Mouse (Mus musculus) c-Kit-positive CD71-positive TER-119-positive erythroid progenitor cells, embryonic 14.5 days (primary cell): ENCODE results near the gene Tcf21.

Source experiments
- DNase-seq: peaks from one replicate; pipeline ENCODE4 v3.0.0-alpha.2; 2013; ENCODE audit warnings: low spot score

Gene Tcf21

DNA sequence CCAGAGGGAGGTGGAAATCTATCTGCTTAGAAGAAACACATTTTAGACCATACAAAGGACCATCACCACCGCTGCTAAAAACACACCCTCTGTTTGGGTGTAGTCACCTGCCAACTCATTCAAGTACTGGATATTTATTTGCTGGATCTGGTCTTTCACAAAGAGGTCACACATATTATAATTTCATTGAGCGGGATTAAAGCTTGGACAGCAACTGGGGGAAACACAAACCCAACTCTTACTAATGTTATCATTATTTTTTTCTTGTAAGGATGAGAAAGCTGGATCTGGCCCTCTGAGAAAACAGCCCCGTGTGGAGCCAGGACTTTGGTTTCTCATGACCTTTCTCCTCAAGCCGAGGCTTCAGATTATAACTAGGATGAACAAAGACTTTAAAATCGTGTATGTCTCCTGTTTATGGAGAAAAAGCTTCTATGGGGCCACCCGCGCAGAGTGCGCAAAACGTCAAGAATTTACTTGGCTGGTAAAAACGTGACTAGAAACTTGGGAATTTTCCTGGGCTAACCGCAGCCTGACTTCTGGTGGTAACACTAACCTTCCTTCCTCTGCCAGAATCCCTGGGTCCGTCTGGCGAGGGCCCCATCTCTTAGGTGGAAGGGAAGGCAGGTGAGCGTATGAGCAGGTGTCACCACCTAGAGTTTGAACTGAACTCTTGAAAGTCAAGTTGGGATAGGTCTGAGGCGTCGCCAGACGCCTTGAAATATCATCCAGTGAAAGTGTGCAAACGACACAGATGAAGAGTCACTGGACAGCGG, 4.3 kb downstream of the Tcf21 start:
- DNase-seq: no peak

DNA sequence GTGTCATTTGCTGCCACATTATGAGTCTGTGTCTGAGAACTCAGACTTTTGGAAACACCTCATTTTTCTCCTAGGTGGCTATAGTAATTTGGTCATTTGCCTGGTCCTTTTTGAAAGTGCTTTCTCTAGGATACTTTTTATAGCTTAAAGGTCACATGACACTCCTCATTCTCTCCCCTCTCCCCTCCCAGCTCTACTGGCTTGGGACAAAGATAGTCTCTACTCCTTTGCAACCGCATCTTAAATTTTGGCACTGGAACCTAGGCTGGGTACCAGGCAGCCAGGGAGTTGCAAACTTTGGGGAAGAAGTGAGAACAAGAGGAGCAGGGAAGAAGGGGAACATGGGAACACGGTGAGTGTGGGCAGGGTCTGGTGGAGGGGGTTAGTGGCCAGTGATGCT, 5.2 kb downstream of the Tcf21 start:
- DNase-seq: no peak

DNA sequence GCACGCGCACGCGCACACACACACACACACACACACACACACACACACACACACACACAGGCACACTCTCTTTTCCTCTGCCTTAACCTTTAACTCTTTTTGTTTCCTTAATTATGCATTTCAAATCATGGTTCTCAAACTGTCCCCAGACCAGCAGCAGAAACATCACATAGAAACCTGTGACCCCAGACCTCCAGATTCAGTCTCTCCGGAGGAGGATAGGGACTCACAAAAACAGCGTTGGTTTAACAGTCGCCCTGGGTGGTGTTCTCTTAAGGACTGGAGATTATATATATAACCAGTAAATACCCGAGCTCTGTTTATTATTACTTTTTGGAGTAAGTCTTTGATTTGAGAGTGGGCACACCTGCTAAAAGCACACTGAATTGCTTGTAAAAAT, 5.7 kb downstream of the Tcf21 start:
- no peak for DNase-seq

DNA sequence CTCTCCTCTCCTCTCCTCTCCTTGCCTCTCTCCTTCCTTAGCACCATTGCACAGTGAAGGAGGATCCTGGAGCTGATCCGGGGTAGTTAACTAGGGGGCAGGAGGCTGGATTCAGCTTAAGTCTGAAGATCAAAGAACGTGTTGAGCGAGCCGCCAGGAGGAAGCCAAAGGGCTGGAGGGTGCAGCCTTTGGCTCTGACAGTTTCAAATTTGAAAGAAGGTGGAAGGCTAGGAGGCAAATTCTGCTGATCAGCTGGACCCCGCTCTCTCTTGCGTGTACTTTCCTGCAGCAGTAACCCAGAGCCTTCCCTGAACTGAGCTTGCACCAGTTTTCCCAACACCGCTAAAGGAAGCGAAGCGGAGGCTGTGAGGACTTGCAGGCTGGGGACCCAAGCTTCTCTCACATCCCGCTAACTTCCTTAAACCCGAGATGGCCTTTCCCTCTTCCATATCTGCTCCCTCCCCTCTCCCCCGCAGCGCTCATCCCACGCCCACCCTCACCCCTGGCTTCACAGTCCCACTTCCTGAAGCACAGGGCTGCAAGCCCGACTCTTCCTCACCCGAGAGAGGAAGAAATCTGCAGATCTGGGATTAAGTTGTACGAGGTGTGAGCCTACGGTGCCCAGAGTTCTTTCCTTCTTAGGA, 6.5 kb downstream of the Tcf21 start:
- DNase-seq: no peak

DNA sequence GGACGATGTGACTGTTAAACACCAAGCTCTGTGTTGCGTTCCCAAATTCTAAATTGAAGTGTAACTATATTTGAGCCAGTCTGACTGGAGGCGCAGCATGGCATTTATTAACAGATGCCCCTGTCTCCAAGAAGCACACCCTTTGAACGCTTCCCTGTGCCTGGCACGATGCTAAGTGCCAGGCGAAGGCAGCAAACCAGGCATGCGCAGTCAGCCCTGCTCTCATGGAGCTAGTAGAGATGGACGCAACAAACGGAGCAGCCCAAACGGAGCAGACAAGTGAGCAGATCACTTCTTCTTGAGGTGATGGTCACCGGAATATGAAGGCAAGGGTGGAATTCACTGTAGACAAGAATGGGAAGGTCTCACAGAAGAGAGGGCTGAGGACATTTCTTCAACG, 8.1 kb downstream of the Tcf21 start:
- DNase-seq: no peak

DNA sequence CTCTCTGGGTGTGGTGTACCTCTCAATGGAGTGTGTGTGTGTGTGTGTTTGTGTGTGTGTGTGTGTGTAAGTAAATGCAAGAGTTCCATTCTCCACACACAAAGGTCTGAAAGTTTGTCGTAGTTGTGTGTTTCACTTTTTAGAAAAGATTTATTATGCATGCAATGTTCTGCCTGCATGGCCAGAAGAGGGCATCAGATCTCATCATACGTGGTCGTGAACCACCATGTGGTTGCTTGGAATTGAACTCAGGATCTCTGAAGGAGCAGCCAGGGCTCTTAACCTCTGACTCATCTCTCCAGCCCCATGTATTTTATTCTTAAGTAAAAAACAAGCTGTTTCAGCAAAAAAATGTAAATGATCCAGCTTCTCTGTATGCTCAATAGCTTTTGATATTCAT, 37.3 kb downstream of the Tcf21 start:
- DNase-seq: no peak

DNA sequence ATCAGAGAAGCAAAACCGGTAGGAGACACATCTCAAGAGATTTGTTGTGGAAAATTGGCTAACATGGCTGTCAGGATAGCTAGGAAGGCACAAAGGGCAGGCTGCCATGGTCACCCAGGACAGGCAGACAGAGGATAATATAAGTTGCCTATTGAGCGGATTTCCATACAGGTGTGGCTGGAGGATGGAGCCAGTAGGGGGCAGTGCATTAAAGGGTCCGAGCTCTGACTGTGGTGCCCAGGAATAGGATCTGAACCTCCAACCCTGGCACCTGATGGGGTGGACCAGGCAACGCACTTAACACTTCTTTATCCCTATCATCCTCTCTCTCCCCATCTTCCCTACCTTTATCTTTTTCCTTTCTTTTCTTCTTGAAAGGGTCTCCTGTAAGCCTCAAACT, 38.5 kb downstream of the Tcf21 start:
- DNase-seq: no peak

DNA sequence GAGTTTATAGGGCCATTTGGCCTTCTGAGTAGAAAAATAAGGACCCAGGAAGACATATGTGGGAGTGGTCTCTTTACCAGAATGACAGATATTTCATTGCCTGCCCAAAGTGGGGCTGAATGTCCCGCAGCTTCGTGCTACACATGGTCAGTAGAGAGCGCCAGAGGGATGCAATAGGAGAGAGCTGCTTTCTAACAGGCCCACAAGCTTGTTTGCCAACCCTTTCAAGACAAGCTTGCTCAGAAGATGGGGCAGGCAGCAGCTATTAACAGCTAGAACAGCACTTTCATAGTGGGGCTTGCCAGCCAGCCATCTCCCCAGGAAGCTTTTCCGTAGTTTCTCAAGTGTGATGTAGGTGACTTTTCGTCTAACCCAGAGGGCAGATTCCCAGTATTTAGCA, 42.0 kb downstream of the Tcf21 start:
- DNase-seq: no peak

DNA sequence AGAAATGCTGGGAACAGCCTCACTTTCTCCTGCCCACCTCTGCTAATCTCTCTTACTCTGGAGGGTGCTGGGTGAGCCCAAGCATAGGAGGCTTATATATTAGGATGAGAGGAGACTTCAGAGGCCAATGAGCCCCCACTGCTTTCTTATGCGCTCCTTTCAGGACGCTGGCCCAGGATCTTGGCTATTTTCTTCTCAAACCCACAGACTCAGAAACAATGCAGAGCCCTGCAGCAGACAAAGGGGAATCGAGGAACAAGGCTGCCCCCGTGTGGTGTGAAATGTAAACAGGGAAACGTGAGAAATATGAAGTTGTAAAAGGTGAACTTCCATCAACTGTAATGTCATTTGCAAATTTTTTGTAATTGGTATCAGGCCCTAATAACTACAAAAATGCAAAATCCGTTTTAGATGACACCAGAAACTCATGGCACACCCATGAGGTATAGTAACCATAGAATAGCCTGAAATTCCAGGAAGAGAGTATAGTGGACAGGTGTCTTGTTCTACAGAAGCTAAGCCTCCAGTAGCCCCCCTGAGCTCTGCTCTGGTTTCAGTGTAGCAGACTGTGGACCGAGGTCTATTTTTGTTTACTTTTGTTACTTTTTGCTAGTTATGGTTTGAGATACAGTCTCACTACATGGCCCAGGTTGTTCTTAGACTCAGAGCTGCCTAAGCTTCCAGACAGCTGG, 43.8 kb downstream of the Tcf21 start:
- DNase-seq: no peak

DNA sequence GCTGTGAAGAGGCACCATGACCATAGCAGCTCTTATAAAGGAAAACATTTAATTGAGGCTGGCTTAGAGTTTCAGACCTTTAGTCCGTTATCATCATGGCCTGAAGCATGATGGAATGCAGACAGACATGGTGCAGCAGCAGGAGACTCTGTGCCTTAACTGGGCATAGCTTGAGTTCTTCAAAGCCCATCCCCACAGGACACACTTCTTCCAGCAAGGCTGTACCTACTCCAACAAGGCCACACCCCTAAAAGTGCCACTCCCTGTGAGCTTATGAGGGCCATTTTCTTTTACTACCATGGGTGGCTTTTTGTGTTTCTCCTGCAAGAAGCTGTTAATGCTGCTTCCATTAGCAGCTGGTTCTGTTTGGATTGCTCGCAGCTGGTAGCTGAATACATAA, 44.5 kb downstream of the Tcf21 start:
- no peak for DNase-seq

DNA sequence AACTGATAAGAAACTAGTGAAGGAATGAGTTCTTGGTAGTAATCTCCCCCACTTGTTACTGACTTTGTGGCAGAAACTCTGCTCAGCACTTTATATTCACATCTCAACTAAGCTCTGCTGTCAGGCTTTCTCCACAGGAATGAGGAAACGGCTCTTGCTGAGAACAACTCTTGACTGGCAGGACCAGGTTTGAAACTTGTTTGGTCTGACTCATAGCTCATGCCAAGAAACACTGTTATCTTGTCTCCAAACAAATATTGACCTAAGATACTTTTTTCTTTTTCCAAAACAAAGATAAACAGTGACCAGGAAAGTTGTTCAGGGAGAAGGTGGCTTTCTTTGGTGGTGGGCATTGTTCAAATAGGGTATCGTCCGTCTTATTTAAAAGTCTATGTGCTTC, 45.3 kb downstream of the Tcf21 start:
- no peak for DNase-seq
